Mouse (Mus musculus): ENCODE measurements around the gene Atp5mpl.

The Atp5mpl gene

DNA sequence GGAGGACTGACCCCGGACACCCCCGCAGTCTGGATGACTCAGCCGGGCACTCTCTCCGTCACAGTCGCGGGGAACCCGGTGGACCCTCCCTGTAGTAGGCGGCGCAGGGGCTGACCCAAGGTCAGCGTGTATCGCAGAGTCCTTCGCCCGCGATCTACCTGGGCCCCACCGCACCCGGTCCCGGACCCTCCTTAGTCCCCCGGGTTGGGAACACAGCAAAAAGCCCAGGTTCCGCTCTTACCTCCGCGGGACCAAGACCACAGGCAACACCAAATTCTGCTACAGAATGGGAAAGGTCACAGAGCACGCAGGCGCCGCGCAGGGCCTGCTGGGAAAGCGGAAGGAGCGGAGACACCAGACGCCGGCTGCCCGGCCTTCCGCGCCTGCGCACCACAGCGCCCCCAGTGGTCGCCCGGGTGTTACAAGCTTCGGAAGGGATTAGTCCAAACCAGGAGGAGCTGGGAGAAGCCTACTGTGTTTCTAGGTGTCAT, at the start of gene Atp5mpl:
Gene Atp5mpl (minus strand): TSS at position 295 of the 491 bp plus-strand sequence.
- in situ Hi-C loops (cut with MboI, MseI), result loop anchor here (10.0 kb wide), 1 partner anchor 1522 kb away; the partner anchor contains the start of gene Ppp2r5c

DNA sequence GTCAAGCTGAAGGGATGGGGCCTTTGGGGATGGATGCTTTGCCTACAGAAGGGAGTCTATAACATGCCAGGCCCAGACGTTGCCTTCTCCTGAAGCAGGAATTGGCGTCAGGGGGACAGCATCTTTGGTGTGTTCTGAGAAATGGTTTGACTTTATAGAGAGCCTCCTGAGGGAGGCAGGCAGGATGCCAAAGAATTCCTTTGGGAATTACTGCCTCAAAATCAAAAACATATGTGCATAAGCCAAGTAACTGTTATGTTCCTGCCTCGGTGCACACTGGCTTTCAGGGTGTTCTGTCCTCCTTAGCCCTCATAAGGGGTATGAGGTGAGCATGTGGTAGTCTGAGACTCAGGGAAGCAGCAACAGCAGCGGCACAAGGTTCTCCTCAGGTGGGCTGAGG, 49.6 kb upstream of the Atp5mpl start:
- in situ Hi-C loops (cut with MboI, MseI), result no loop called here

GRCm38 (mm10) chr12:112013271-112013801, 46.6 kb upstream of the Atp5mpl start:
- in situ Hi-C loops (cut with MboI, MseI), result no loop called here

DNA sequence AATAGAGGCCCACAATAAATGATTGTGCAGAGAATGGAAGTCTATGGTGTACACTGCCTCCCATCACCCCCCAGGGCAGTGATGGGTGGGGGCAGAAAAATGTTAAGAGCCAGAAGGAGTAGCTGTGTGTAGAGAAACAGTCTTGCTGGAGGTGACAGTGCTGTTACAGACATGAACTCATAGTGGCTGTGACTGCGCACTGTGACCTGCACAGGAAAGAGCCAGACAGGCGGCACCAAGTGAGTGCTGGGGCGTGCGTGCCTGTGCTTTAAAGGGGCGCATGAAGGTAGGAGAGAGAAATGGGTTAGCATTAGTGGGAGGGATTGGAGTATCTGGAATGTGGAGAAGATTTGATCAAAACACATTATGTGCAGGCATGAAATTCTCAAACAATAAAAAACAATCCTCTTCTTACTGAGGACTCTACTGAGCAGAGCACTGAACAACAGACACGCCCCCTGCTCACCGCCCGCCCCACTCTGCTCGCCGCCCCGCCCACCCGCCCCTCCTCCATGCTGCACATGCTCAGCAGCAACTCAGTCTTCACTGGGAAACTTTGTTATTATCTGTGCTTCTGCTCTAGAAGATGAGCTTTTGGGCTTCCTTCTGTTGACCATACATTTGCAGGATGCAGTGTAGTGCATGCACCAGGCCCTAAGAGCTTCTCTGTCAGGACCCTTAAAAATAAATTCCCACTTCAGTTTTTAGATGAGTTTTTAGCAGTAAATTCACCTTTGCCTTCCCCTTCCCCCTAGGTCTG, 45.9 kb upstream of the Atp5mpl start:
- in situ Hi-C loops (cut with MboI, MseI), result no loop called here

GRCm38 (mm10) chr12:112001223-112001622, 34.4 kb upstream of the Atp5mpl start:
- in situ Hi-C loops (cut with MboI, MseI), result no loop called here

DNA sequence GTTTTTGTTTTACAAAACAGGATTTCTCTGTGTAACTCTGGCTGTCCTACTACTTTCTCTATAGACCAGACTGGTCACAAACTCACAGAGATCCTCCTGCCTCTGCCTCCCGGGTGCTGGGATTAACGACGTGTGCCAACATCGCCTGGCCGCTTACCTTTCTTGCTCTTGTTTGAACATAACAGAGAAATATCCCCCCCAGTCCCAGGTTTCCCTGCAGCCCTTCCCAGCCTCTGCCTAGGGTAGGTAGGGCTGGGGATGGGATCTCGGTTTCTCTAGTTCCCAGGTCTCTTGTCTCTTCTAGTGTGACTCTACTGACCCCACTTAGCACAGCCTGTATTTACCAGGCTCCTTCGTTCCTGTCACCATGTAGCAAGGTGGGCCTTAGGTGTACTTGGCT, 33.0 kb upstream of the Atp5mpl start:
- in situ Hi-C loops (cut with MboI, MseI), result no loop called here

DNA sequence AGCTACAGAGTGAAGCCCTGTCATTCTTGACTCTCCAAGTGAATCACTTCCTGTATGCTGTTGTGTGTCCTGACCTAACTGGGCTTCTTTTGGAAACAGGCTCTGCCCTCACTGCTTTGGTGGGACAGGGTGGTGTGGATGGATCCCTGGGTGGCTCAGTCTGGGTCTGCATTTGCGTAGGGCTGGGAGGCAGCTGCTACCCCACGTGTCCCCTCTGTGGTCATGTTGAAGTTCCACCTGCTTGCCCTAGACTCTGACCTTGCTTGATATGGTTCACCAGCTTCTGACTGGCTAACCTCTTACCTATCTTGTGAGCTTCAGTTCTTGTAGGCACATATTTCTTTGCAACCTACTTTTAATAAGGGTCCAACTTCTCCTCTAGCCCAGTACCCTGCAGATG, 28.4 kb upstream of the Atp5mpl start:
- in situ Hi-C loops (cut with MboI, MseI), result no loop called here

GRCm38 (mm10) chr12:111992626-111993025, 25.8 kb upstream of the Atp5mpl start:
- in situ Hi-C loops (cut with MboI, MseI), result no loop called here

GRCm38 (mm10) chr12:111986756-111987155, 20.0 kb upstream of the Atp5mpl start:
- in situ Hi-C loops (cut with MboI, MseI), result no loop called here

DNA sequence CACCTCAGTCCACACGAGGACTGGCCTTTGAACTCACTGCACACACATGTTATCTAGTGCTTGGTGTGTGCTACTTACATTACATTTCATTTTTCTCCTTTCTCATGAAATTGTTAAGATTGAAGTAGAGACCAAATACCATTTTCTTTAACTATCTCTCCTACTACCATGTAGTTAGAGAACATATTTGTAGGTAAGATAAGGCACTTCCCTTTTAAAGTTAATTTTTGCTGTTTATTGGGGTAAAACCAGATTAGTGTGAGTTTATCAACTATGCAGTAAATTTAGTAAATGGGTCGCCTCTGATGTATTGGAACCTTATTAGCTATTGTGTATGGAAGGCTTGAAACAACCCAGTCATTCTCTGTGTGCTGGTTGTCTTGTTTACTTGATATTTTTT, 16.4 kb upstream of the Atp5mpl start:
- in situ Hi-C loops (cut with MboI, MseI), result no loop called here

DNA sequence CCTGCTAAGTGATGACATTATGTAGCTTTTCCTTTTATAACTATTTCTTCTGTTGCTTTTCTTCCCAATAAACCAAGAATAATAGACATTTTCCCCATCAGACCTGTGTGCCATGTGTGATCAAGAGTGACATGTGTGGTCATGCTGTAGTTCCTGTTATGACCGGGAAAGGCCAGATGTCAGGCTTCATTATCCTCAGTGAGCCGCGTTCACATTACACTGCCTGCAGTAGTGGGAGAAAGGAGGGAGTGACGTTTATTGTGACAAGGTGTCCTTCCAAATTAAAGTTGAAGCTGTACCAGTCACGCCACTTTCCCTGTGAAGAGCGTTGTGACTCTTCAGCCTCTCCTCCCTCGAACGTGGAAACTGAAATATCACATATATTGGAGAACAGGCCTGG, 15.1 kb upstream of the Atp5mpl start:
- in situ Hi-C loops (cut with MboI, MseI), result no loop called here

DNA sequence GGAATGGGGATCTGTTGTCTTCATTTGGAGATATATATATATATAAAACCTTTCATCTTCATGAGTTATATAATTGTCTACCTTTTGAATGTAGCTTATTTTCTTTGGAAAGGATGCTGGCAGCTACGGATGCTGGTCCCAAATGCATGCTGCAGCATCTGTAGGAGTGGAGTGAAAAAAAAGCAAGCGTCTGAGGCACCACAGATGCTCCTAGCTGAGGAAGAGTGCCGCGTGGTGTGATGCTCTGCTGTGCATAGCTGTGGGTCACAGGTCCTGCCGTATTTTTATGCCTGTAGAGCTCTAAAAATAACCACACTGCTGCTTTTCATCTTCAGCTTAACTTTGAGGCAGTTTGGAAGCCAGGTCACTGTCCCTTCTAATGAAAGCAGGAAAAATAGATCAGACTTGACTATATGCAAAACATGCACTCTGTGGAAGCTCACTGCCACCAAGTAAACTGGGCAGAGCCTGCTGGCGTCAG, 14.2 kb upstream of the Atp5mpl start, which contains the start of gene Rd3l:
Gene Rd3l (minus strand): TSS at position 431 of the 481 bp plus-strand sequence.
- in situ Hi-C loops (cut with MboI, MseI), result no loop called here

DNA sequence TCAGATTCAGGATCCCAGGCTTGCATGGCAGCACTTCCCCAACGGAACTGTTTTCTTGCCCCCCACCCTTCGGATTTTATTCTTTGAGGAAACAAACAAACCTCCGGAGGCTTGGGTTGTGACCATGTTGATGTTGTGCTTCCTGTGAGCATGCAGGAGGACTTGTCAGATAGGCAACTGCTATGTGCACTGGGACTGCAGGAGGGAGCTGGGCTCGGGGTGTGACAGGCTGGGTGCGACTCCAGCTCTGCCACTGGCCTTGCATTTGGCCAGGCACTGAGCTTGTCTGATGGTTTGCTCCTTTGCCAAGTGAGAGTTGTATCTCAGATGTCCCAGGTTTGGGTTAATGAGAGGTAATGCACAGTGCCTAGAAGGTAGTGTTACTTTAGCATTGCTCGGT, 11.5 kb upstream of the Atp5mpl start:
- in situ Hi-C loops (cut with MboI, MseI), result no loop called here

DNA sequence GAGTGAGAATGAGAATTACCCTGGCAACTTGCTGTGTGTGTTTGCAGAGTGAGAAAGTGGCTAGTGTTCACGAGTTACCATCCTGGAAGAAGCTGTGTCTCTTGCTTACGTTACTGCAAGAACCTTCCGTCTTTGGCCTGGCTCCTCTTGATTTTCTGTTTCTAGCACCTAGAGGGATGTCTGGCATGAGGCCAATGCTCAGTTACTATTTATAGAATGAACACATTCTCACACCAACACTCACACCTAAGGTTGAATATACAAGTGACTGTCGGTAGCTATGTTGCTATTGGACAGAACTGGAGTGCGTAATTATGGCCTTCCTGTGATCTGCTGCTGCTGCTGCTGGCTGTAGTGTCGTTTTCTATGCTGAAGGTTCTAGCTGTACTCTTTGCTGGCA, 10.4 kb upstream of the Atp5mpl start:
- in situ Hi-C loops (cut with MboI, MseI), result no loop called here

- in situ Hi-C loops (cut with MboI, MseI), result no loop called here
Observed at GRCm38 (mm10) chr12:111974578-111974977, 7.8 kb upstream of the Atp5mpl start.

GRCm38 (mm10) chr12:111972504-111972903, 5.7 kb upstream of the Atp5mpl start:
- in situ Hi-C loops (cut with MboI, MseI), result no loop called here

- in situ Hi-C loops (cut with MboI, MseI), result no loop called here
Observed at GRCm38 (mm10) chr12:111971231-111971686, 4.5 kb upstream of the Atp5mpl start, which contains the start of gene Tdrd9. Gene Tdrd9, plus strand, starts transcription at chr12:111971559.

DNA sequence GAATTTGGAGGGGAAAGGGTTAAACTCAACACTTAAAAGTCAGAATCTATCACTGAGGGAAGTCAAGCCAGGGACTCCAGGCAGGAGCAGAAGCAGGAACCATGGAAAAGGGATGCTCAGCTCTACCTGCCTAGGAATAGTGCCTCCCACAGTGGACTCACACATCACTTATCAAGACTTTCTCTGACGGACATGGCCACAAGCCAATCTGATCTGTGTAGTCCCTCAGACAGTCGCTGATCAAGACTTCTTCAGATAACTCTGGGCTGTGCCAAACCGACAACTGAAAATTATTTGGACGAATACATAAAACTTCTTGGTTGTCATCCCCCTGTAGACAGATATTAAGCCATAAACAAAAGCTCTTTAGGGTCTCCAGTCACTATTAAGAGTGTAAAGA, 3.3 kb upstream of the Atp5mpl start:
- in situ Hi-C loops (cut with MboI, MseI), result no loop called here

DNA sequence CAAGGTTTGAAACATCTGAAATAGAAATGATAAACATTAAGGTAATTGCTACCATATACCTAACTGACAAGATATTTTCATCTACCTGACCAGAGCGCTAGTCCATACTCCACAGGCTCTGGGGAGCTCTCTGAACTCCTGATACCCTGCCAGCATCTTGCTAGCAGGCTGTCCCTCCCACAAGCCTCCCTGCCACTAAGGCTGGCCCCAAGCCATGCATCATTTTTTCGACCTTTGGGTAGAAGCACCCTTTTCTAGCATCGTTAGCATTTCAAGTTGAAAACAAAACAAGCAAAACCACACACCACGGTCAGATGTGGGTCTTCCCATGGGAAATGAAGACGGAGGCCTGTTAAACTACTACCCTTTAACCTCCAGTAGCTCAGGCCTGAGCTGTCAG, 3.4 kb downstream of the Atp5mpl start:
- in situ Hi-C loops (cut with MboI, MseI), result loop anchor here (10.0 kb wide), 1 partner anchor 1519 kb away; the partner anchor contains the start of gene Ppp2r5c

- in situ Hi-C loops (cut with MboI, MseI), result loop anchor here (5.0 to 10.0 kb wide), 2 partner anchors 81 to 953 kb away; no protein-coding TSS in a partner anchor
Observed at GRCm38 (mm10) chr12:111958101-111958865, 8.5 kb downstream of the Atp5mpl start.

DNA sequence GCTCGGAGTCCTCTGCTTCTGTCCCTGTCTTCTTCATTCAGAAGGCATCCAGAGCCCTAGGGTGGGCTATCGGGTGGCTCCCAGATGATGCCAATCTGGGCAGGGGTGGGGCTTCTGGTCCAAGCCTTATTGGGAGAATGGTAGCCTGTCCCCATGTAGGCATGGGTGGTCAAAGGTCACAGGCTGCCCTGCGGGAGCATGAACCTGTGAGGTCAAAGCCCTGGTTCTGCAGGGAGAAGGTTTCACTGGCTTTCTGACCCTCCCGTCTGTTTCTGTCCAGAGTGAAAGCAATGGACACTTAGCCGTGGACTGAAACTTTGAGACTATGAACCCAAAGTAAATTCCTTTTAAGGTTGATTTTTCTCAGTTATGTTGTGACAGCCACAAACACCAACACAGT, 10.6 kb downstream of the Atp5mpl start:
- in situ Hi-C loops (cut with MboI, MseI), result loop anchor here (5.0 to 10.0 kb wide), 2 partner anchors 79 to 951 kb away; no protein-coding TSS in a partner anchor

- in situ Hi-C loops (cut with MboI, MseI), result loop anchor here (10.0 kb wide), 1 partner anchor 947 kb away; no protein-coding TSS in a partner anchor
Observed at GRCm38 (mm10) chr12:111951701-111952100, 15.1 kb downstream of the Atp5mpl start.

Data from regulatory T cell (primary cell).